Mouse (Mus musculus): Measurements from ENCODE around the gene Met. TPM values are rescaled to one million over a fixed set of nuclear protein-coding genes. Genes with fewer than 3 reads are reported as not detected.

Gene Met
- total RNA-seq, 1 experiment from 2014 or later: 1.2 TPM

- ATAC-seq (replicated peaks in 1 of 2; ENCODE audit: insufficient read depth in 1 of 2, low FRiP score in 2 of 2, low TSS enrichment in 1 of 2, low read depth in 1 of 2, poor library complexity in 2 of 2, severe bottlenecking in 2 of 2): no peak
These were observed 21.6 kb downstream of the Met start for GRCm38 (mm10) chr6:17485244-17485643.

- no peak for ATAC-seq (replicated peaks in 1 of 2; ENCODE audit: insufficient read depth in 1 of 2, low FRiP score in 2 of 2, low TSS enrichment in 1 of 2, low read depth in 1 of 2, poor library complexity in 2 of 2, severe bottlenecking in 2 of 2)
These were observed 22.2 kb downstream of the Met start for GRCm38 (mm10) chr6:17485782-17486181.

DNA sequence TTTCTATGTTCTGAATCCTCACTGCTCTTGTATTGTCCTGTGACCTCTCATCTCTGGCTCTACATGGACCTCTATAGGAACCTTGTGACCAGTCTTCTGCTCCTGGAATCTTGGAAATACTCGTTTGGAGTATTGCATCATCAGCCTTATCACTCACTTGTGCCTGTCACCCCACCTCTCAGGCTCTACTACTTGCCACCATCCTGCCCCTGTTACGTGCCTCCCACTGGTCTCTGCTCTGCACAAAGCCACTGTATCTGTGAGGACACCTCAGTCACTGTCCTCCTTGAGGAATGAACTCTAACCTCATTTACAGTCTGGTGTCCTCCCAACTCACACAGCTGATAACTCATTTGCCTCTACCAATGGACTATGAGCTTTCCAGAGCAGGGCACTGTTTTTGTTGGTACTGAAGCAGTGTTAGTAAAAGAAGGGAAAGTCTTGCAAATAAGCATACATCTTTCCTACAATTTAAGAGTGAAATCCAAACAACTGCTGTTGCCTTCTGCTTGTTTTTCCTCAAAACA lies 24.8 kb downstream of the Met start:
- no peak for ATAC-seq (replicated peaks in 1 of 2; ENCODE audit: insufficient read depth in 1 of 2, low FRiP score in 2 of 2, low TSS enrichment in 1 of 2, low read depth in 1 of 2, poor library complexity in 2 of 2, severe bottlenecking in 2 of 2)

DNA sequence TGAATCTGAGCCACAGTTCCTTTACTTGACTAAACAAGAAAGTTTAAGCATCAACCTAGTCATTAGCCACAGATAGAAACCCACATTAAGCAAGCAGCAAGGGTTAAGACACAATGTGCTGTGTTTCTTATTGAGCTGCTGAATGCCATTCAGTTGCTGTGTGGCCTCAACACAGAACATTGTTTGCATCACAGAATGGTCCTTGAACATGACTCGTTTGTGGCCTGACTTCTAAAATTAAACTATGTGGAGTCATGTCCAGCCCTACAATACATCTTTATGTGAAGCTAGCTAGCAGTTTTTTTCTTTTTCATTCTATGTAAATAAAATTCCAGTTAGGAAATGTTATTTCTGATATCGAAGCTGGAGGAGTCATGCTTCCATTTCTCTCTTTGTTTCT lies 27.2 kb downstream of the Met start:
- no peak for ATAC-seq (replicated peaks in 1 of 2; ENCODE audit: insufficient read depth in 1 of 2, low FRiP score in 2 of 2, low TSS enrichment in 1 of 2, low read depth in 1 of 2, poor library complexity in 2 of 2, severe bottlenecking in 2 of 2)

DNA sequence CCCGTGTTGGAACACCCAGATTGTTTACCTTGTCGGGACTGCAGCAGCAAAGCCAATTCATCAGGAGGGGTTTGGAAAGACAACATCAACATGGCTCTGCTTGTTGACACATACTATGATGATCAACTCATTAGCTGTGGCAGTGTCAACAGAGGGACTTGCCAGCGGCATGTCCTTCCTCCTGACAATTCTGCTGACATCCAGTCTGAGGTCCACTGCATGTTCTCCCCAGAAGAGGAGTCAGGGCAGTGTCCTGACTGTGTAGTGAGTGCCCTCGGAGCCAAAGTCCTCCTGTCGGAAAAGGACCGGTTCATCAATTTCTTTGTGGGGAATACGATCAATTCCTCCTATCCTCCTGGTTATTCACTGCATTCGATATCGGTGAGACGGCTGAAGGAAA lies 27.9 kb downstream of the Met start:
- ATAC-seq (replicated peaks in 1 of 2; ENCODE audit: insufficient read depth in 1 of 2, low FRiP score in 2 of 2, low TSS enrichment in 1 of 2, low read depth in 1 of 2, poor library complexity in 2 of 2, severe bottlenecking in 2 of 2): no peak

DNA sequence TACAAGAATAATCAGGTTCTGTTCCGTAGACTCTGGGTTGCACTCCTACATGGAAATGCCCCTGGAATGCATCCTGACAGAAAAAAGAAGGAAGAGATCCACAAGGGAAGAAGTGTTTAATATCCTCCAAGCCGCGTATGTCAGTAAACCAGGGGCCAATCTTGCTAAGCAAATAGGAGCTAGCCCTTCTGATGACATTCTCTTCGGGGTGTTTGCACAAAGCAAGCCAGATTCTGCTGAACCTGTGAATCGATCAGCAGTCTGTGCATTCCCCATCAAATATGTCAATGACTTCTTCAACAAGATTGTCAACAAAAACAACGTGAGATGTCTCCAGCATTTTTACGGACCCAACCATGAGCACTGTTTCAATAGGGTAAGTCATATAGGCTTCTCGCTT lies 28.5 kb downstream of the Met start:
- no peak for ATAC-seq (replicated peaks in 1 of 2; ENCODE audit: insufficient read depth in 1 of 2, low FRiP score in 2 of 2, low TSS enrichment in 1 of 2, low read depth in 1 of 2, poor library complexity in 2 of 2, severe bottlenecking in 2 of 2)

DNA sequence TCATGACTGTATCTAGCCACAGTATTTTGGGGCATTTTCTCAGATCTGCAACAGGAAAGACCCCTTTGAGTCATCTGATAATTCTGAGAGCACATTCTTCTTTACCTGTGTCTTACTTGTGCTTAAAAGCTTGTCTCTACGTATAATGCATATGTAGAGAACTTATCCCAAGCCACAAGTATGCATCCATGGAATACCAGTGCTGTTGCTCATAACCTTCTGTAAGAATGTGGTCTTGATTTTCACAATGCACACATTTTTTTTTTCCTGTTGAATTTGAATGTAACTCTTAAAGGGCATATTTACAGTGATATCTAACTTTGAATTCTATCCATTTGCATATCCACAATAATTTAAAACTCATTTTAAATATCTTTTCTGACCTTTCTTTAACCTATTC lies 31.8 kb downstream of the Met start:
- no peak for ATAC-seq (replicated peaks in 1 of 2; ENCODE audit: insufficient read depth in 1 of 2, low FRiP score in 2 of 2, low TSS enrichment in 1 of 2, low read depth in 1 of 2, poor library complexity in 2 of 2, severe bottlenecking in 2 of 2)

DNA sequence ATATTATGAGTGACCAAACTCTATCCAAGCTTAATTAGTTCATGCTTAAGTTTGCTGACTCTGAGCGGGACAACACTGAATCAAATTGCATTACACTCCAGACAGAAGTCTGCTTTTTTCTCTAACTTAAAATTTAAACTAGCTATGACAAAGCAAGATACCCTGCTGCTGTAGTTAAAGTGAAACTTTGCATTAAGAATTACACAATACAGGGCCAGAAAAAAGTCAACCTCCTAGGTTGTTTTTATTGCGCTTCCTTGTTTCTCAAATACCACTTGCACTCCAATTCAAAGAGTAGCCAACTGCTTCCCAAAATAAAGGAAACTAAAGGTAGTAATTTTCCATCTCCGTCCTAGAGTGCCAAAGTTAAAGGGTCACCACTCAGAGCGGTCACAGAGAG lies 33.8 kb downstream of the Met start:
- ATAC-seq (replicated peaks in 1 of 2; ENCODE audit: insufficient read depth in 1 of 2, low FRiP score in 2 of 2, low TSS enrichment in 1 of 2, low read depth in 1 of 2, poor library complexity in 2 of 2, severe bottlenecking in 2 of 2): no peak

- no peak for ATAC-seq (replicated peaks in 1 of 2; ENCODE audit: insufficient read depth in 1 of 2, low FRiP score in 2 of 2, low TSS enrichment in 1 of 2, low read depth in 1 of 2, poor library complexity in 2 of 2, severe bottlenecking in 2 of 2)
These were observed 35.2 kb downstream of the Met start for GRCm38 (mm10) chr6:17498801-17499200.

DNA sequence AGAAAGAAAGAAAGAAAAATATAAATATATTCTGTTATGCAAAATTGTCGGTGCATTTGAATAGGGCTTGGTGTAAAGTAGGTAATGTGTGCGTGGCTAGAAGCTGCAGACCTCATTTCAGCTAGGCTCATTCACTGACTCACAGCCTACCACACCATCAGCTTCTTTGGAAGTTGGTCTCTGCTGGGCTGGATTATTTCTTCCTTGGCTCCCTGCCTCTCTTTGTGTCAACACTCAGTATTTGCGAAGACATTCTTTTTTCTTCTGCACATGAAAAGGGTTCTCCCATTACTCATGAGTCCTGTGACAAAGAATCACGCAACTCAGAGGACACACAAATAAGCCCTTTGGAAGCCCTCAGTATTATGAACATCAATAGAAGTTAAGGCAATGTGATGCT lies 37.8 kb downstream of the Met start:
- no peak for ATAC-seq (replicated peaks in 1 of 2; ENCODE audit: insufficient read depth in 1 of 2, low FRiP score in 2 of 2, low TSS enrichment in 1 of 2, low read depth in 1 of 2, poor library complexity in 2 of 2, severe bottlenecking in 2 of 2)

GRCm38 (mm10) chr6:17502311-17502710 lies 38.7 kb downstream of the Met start:
- ATAC-seq (replicated peaks in 1 of 2; ENCODE audit: insufficient read depth in 1 of 2, low FRiP score in 2 of 2, low TSS enrichment in 1 of 2, low read depth in 1 of 2, poor library complexity in 2 of 2, severe bottlenecking in 2 of 2): no peak

DNA sequence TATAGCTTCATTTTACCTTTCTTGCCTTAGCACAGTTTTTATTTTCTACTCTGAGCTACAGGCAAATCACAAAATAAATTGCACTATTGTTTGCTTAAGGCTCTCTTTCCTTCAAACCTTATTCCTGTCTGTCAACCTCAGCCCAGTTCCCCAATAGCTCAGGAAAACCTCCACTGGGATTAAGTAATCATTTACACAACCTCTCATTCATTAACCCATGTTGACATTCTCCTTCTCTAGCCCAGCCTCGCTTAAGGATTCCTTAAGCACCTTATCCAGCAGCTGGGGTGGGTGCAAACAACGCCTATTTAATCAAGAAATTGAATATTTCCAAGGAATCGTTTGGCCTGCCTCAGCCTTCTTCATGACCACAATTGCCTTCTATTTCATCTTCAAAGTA lies 40.1 kb downstream of the Met start:
- ATAC-seq (replicated peaks in 1 of 2; ENCODE audit: insufficient read depth in 1 of 2, low FRiP score in 2 of 2, low TSS enrichment in 1 of 2, low read depth in 1 of 2, poor library complexity in 2 of 2, severe bottlenecking in 2 of 2): no peak

- ATAC-seq (replicated peaks in 1 of 2; ENCODE audit: insufficient read depth in 1 of 2, low FRiP score in 2 of 2, low TSS enrichment in 1 of 2, low read depth in 1 of 2, poor library complexity in 2 of 2, severe bottlenecking in 2 of 2): no peak
These were observed 41.9 kb downstream of the Met start for GRCm38 (mm10) chr6:17505530-17505929.

DNA sequence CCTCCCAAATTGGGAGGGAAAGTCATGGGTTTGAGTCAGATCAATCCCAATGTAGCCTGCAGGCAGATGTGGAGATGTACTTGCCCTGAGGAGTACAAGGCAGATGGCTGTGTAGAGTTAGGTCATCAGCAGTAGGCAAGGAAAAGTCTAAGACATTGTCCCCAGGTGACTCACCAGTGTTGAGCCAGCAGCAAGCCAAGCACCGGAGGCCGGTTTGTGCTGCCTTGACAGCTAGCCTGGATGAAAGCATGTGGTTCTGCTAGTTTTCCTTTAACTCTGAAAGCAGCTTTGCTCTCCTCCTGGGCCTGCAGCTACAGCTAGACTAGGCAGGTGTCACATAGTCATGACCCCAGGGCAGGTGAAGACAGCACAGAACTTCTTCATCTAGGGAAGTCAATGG lies 43.2 kb downstream of the Met start:
- no peak for ATAC-seq (replicated peaks in 1 of 2; ENCODE audit: insufficient read depth in 1 of 2, low FRiP score in 2 of 2, low TSS enrichment in 1 of 2, low read depth in 1 of 2, poor library complexity in 2 of 2, severe bottlenecking in 2 of 2)

DNA sequence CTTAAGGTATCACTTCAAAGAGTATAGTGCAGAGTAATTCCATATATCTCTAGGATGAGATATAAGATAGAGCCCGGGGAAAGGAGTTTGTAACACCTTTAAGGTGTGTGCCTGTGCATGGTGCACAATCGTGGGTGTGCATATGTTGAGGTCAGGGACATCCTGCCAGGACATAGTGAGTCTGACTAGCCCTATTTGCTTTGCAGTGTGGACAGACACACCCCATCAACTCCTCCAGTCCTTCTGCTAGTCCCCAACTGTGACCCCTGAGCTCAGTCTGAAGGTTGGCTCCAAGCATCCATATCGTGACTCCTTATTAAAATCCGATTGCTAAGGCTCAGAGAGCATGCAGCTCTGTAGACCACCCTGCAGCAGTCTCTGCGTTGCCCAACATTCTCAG lies 44.6 kb downstream of the Met start:
- no peak for ATAC-seq (replicated peaks in 1 of 2; ENCODE audit: insufficient read depth in 1 of 2, low FRiP score in 2 of 2, low TSS enrichment in 1 of 2, low read depth in 1 of 2, poor library complexity in 2 of 2, severe bottlenecking in 2 of 2)

DNA sequence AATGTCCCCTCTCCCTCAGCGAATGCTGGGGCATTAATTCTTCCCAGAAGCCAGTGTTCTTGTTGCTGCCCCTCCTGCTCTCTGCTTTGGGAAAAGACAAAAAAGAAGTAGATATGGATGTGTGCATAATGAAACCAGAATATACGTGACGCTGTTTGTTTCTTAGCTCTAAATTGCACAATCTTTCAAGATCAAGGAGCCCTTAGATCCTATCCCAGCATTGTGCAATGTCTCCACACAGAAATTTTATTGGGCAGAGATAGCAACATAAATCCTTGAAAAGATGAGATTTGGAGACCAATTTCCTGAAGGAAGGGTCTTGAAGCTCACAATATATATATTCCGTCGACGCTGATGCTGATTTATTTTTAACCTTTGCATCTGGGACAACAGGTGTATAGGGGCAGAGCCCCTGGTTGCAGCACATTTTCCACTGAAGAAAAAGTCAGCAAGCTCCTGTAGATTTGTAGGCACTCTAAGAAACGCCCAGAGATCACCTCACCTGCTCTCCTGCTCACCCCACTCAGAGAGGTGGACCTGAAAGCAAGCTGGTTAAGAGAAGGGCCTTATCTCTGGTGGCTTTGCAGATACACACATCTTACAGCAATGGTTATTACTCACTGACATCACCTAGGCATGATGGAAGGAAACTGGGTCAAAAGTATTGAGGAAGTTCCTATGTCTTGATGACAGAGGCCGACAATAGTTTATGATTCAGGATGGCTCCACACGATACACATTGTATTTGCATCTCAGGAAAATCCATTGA lies 45.2 kb downstream of the Met start:
- no peak for ATAC-seq (replicated peaks in 1 of 2; ENCODE audit: insufficient read depth in 1 of 2, low FRiP score in 2 of 2, low TSS enrichment in 1 of 2, low read depth in 1 of 2, poor library complexity in 2 of 2, severe bottlenecking in 2 of 2)

DNA sequence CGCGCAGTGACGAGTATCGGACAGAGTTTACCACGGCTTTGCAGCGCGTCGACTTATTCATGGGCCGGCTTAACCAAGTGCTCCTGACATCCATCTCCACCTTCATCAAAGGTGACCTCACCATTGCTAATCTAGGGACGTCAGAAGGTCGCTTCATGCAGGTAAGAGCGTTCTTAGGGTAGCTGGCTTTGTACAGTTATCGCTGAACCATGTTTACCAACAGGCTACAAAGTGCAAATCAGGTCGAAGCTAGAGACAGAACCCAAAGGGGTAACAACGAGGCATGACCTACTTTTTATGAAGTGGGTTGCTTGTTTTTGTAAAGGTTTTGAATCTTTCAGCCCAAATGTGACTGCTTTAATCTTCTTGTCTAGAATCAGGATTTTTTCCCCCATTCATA lies 49.8 kb downstream of the Met start:
- ATAC-seq (replicated peaks in 1 of 2; ENCODE audit: insufficient read depth in 1 of 2, low FRiP score in 2 of 2, low TSS enrichment in 1 of 2, low read depth in 1 of 2, poor library complexity in 2 of 2, severe bottlenecking in 2 of 2): no peak

DNA sequence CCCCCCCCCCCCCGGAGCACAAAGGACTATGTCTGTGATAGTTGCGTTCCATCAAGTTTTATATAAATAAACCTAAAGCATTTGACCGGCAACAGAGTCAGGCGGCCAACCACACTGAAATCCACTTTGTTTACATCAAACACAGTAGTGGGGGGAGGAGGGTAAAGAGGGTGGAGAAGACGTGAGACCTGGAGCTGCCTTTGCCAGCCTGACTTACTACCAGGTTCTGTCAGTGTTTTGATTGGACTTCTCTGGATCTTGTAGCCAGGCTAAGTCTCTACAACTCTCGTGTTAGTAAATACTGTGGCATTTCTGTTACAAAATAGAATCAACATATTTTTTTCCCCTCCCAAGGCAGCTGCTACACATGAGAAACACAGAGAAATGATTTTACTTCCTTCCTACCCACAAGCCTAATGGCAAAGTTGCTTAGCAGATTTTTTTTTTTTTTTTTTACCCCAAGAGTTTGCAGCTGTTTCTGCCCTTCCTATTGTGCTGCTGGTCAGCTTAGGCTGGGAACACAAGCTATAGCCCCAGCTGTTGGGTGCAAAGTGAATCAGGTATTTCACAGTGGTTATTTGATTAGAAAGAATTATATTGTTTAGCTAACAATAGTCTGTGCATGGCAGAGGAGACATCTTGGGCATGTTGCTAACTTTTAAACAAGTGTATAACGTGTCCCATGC lies 52.3 kb downstream of the Met start:
- no peak for ATAC-seq (replicated peaks in 1 of 2; ENCODE audit: insufficient read depth in 1 of 2, low FRiP score in 2 of 2, low TSS enrichment in 1 of 2, low read depth in 1 of 2, poor library complexity in 2 of 2, severe bottlenecking in 2 of 2)
